Mouse (Mus musculus) liver, postnatal 0 days (tissue): ENCODE measurements around the gene Rabgap1l. TPM values are rescaled to one million over a fixed set of nuclear protein-coding genes. Genes with fewer than 3 reads are reported as not detected.

Experiments used
- ATAC-seq: fragments of 200-750 bp; cut with Nextera tagmentation; 2 replicates; pipeline ENCODE4 v1.8.0; 2017; ENCODE audit warnings: mild to moderate bottlenecking, moderate library complexity
- DNase-seq: peaks from one replicate; pipeline ENCODE4 v3.0.0-alpha.2; 2016
- H3K27ac ChIP-seq: fragments of 300-500 bp; sonication (generic); 2 replicates; pipeline ENCODE4 v1.5.1; 2014; ENCODE audit warnings: antibody characterized with exemption, moderate library complexity, mild to moderate bottlenecking, low read depth
- H3K27me3 ChIP-seq: fragments of 300-500 bp; sonication (generic); 2 replicates; pipeline ENCODE4 v1.6.1; 2014; ENCODE audit warnings: low read length, control low read depth, mixed read lengths; ENCODE audit not compliant: insufficient read depth
- H3K36me3 ChIP-seq: fragments of 300-500 bp; sonication (generic); replicated peaks from 2 replicates; pipeline ENCODE4 v1.6.1; 2014; ENCODE audit warnings: mild to moderate bottlenecking, control low read depth, low read length, moderate library complexity, mixed read lengths; ENCODE audit not compliant: insufficient read depth
- H3K4me1 ChIP-seq: fragments of 300-500 bp; sonication (generic); 2 replicates; pipeline ENCODE4 v1.6.1; 2014; ENCODE audit warnings: antibody characterized with exemption, mild to moderate bottlenecking, control low read depth; ENCODE audit not compliant: insufficient read depth
- H3K4me2 ChIP-seq: fragments of 300-500 bp; sonication (generic); 2 replicates; pipeline ENCODE4 v1.6.1; 2014; ENCODE audit warnings: low read depth, mild to moderate bottlenecking, low read length, moderate library complexity, mixed read lengths
- H3K4me3 ChIP-seq: fragments of 300-500 bp; sonication (generic); 2 replicates; pipeline ENCODE4 v1.5.1; 2014; ENCODE audit warnings: low read depth, low read length
- H3K9ac ChIP-seq: fragments of 300-500 bp; sonication (generic); replicated peaks from 2 replicates; pipeline ENCODE4 v1.6.1; 2014; ENCODE audit warnings: mild to moderate bottlenecking, moderate library complexity
- H3K9me3 ChIP-seq: fragments of 300-500 bp; sonication (generic); 2 replicates; pipeline ENCODE4 v1.6.1; 2016; ENCODE audit warnings: mild to moderate bottlenecking, control low read depth, low read length, mixed read lengths
- CTCF ChIP-seq: sonication (generic); IDR thresholded peaks from 2 replicates; pipeline ENCODE4 v1.5.1; 2016; ENCODE audit warnings: antibody characterized with exemption, low read depth
- EP300 ChIP-seq: IDR thresholded peaks from 2 replicates; pipeline ENCODE4 v1.6.1; 2016; ENCODE audit warnings: antibody characterized with exemption, low read depth, mild to moderate bottlenecking
- WGBS: fragments of 180-500 bp; shearing (Covaris S2); extraction: QIAGEN DNeasy Blood & Tissue Kit; methylation state at CpG from one replicate; pipeline ENCODE4 v1.1.7; 2014; ENCODE audit not compliant: insufficient replicate concordance; 5-methylcytosine and 5-hydroxymethylcytosine counted together
- polyA plus RNA-seq: library from polyadenylated mRNA; unstranded; fragments of >200 nt; fragmentation: Nextera tagmentation; extraction: Ambion mirVana; gene quantifications from 2 replicates; pipeline ENCODE4 v1.2.1, GENCODE M21; 2015

Rabgap1l gene
- polyA plus RNA-seq, 1 experiment from 2014 or later = 21.6 TPM

DNA sequence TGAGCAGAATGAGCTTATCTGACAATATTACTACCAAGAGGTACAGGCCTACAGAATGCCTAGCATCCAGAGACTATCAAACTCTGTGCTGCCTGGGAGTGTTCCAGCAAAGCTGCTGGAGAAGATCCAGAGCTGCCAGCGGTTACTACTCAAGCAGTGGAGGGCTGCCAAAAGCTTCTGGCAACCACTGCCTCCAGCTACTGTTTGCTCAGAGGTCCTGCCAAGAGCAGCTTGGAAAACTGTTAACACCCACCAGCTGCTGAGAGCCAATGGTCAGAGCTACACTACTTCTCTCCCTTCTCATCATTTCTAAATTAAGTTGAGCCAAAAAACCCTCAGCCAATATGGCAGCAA is 99.9 kb downstream of the Rabgap1l start:
- H3K9me3 ChIP-seq = no peaks in the 10 kb centered on the region
- TF ChIP-seq EP300 (no peak), CTCF (no peak)
- H3K4me2 ChIP-seq = no peak overlapping the region
- ATAC-seq = peak; percentile 72
- no peaks in the 10 kb centered on the region for H3K36me3 ChIP-seq
- no peaks in the 10 kb centered on the region for H3K27me3 ChIP-seq
- DNase-seq = peak; percentile 76
- H3K9ac ChIP-seq = no peak overlapping the region
- H3K4me3 ChIP-seq = no peak overlapping the region
- H3K27ac ChIP-seq = no peak overlapping the region
- H3K4me1 ChIP-seq = no peaks in the 10 kb centered on the region
- WGBS = 71% methylated on average over 1 of the region's 1 CpGs

DNA sequence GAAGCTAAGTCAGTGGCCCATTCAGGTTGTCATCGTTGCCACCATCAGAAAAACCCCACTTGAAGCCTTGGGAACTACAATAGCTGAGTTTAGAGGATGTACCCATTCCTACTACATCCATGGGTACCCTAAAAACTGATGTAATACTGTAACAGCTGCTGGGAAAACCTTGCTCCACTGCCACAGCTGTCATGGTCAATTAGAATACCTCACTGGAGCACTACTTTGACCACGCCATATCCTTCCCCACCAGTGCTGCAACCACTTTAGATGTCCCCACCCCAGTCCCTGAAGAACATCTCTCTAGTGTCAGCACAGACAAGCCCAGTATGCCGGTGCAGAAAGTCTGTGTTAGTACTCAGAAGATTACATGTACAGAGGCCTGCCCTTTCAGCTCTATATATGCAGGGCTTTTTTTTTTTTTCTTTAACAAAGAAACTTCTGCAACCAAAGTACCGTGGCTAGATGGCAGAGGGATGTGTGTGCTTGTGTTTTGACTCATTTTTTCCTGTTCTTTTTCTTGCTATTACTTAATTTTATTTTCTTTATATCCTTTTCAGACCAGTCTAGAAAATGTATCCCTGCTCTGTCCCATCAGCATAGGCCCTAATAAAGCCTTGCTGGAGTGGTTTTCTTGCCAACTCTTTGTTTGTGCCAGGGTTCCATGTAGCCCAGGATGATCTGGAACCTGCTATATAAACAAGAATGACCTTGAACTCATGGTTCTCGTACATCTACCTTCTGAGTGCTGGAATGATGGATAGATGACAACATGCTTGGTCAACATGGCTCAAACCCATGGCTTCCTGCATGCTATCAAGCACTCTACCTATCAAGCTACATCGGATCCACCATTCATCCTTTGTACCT is 100.6 kb downstream of the Rabgap1l start:
- DNase-seq = no peak

DNA sequence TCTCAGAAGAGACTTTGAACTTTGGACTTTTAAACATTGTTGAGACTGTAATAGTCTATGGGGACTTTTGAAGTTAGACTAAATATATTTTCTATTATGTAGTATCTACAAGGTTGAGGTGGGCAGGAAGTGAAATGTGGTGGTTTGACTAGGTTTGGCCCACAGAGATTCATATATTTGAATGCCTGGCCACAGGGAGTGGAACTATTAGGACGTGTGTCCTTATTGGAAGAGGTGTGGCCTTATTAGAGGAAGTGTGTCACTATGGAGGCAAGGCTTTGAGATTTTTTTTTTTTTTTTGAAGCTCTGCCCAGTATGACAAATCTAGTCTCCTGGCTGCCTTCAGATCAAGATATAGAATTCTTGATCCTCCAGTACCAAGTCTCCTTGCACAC is 101.8 kb downstream of the Rabgap1l start:
- H3K27me3 ChIP-seq = no peaks in the 10 kb centered on the region
- H3K9ac ChIP-seq = no peak overlapping the region
- no peak for DNase-seq
- TF ChIP-seq EP300 (no peak), CTCF (no peak)
- H3K4me3 ChIP-seq = no peak overlapping the region
- H3K27ac ChIP-seq = no peak overlapping the region
- no peak overlapping the region for H3K4me2 ChIP-seq
- no peaks in the 10 kb centered on the region; the same call in 1 of the 2 replicates for H3K9me3 ChIP-seq
- H3K36me3 ChIP-seq = no peaks in the 10 kb centered on the region
- no peak for ATAC-seq
- H3K4me1 ChIP-seq = no peaks in the 10 kb centered on the region
- WGBS = 96% methylated on average over 1 of the region's 1 CpGs

More for the DNA sequence above, 100.6 kb downstream of the Rabgap1l start:
- Histone ChIP-seq H3K36me3 (no peaks in the 10 kb centered on the region), H3K4me3 (no peak overlapping the region), H3K27me3 (no peaks in the 10 kb centered on the region), H3K9me3 (no peaks in the 10 kb centered on the region), H3K4me2 (no peak overlapping the region), H3K27ac (no peak overlapping the region), H3K9ac (no peak overlapping the region), H3K4me1 (no peaks in the 10 kb centered on the region)
- 0 out of 2 replicates have a peak, but pooled peaks have one; percentile 35 for ATAC-seq
- no peak for TF ChIP-seq CTCF
- no peak for TF ChIP-seq EP300
- WGBS = 82% methylated on average over 6 of the region's 6 CpGs

DNA sequence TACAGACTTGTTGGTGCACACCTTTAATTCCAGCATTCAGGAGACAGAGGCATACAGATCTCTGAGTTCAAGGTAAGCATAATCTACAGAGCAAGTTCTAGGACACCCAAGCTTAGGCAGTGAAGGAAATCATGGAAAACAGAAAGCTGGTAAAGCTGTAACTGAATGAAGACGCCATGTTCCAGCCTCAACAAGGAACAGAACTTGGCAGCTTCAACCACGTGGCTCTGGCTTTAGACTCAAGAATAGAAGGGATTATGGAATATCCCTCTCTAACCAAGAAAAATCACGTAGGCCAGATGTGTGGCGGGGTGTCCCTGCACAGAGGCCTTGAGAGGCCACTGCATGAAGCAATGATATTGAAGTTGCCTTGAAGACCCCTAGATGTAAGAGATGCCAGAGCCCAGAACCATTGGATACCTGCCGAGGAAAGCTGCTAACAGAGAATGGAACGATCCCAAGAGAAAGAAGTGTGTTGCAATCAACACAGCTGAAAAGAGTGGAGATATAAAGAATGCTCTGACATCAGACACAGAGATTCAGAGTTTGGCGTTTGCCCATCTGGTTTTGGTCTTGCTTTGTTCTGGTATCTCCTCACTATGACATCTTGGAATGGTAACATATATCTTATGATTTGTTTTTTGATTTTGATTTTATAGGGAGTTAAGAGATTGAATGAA is 102.4 kb downstream of the Rabgap1l start:
- ATAC-seq (no peak), DNase-seq (no peak)
- TF ChIP-seq EP300 (no peak), CTCF (no peak)
- no peaks in the 10 kb centered on the region; the same call in 1 of the 2 replicates for H3K9me3 ChIP-seq
- H3K27me3 ChIP-seq = no peaks in the 10 kb centered on the region
- H3K4me3 ChIP-seq = no peak overlapping the region
- no peaks in the 10 kb centered on the region for H3K4me1 ChIP-seq
- H3K4me2 ChIP-seq = no peak overlapping the region
- H3K9ac ChIP-seq = no peak overlapping the region
- no peaks in the 10 kb centered on the region for H3K36me3 ChIP-seq
- H3K27ac ChIP-seq = no peak overlapping the region
- WGBS = 82% methylated on average over 7 of the region's 7 CpGs

DNA sequence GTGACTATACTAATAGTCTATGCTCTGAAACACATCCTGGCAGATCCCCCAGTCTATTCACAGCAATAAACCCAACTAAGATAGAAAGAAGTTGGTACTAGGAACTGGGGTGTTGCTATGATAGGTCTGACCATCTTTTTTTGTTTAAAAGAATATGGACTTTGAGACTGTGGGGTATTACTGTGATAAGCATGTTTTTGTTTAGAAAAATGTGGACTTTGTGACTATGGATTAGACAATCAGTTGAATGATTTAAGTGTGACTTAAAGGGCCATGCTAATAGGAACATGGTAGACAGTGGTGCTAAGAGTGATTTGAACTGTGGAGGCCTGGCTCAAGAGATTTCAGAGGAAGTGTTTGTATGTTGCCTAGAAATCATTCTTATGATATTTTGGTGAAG is 103.5 kb downstream of the Rabgap1l start:
- no peaks in the 10 kb centered on the region; the same call in 1 of the 2 replicates for H3K9me3 ChIP-seq
- no peaks in the 10 kb centered on the region for H3K27me3 ChIP-seq
- DNase-seq (no peak), ATAC-seq (no peak)
- H3K4me2 ChIP-seq = no peak overlapping the region
- no peak overlapping the region for H3K9ac ChIP-seq
- no peaks in the 10 kb centered on the region for H3K36me3 ChIP-seq
- no peak overlapping the region for H3K27ac ChIP-seq
- no peak for TF ChIP-seq CTCF
- TF ChIP-seq EP300 = no peak
- H3K4me3 ChIP-seq = no peak overlapping the region
- no peaks in the 10 kb centered on the region for H3K4me1 ChIP-seq

DNA sequence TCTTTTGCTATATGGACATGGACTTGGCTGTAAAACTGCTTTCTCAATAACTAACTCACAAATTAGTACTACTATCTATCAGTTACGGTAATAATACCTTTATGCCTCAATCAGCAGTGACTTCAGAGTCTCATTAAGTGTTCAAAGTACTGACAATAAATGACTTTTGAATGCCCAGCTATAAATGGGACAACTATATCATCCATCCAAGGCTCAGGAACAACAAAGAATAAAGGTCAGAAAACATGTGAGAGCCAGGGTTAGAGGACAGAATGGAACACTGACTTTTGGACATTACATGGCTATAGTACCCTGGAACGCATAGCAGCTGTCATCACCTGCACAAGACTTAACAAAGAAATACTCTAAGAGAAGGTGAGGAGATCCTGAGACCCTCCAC is 108.8 kb downstream of the Rabgap1l start:
- H3K27me3 ChIP-seq = no peaks in the 10 kb centered on the region
- H3K27ac ChIP-seq = no peak overlapping the region
- TF ChIP-seq CTCF (no peak), EP300 (no peak)
- no peaks in the 10 kb centered on the region for H3K36me3 ChIP-seq
- no peak overlapping the region for H3K4me3 ChIP-seq
- H3K4me2 ChIP-seq = no peak overlapping the region
- DNase-seq (no peak), ATAC-seq (0 out of 2 replicates have a peak, but pooled peaks have one; percentile 35)
- H3K9ac ChIP-seq = no peak overlapping the region
- whole genome bisulfite sequencing = 95% methylated on average over 2 of the region's 2 CpGs
- no peaks in the 10 kb centered on the region for H3K4me1 ChIP-seq
- no peaks in the 10 kb centered on the region; the same call in 1 of the 2 replicates for H3K9me3 ChIP-seq
